In the genomic region with DNA sequence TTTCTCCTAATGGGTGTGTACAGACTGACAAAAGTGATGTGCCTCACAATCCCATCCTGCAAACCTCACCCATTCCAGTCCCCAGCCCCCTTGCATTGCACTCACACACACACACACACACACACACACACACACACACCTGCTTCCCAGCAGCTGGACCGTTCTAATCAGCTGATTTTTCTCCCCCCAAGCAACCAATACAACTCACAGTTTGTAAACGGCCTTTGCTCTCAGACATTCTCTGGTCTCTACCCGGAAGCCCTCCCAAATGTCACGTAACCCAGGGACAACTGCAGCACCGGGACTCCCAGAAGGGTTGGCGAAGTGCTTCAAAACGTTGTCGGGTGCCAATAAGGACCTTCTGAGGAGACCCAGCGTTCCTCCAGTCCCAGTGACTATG, we compare ENCODE assay signal across 20 mouse cellular contexts. TPM values are rescaled to one million over a fixed set of nuclear protein-coding genes. Genes with fewer than 3 reads are reported as not detected.
DNase-seq lines count a peak whose midpoint lies in the region; ATAC-seq and TF ChIP-seq lines count a peak whose summit lies in the region.
"Had no signal": no experiment of that assay in that cellular context is flagged by ENCODE, and none has a peak within 500 bp of the region (broad histone marks: within the 10 kb centered on the region; RNA-seq: fewer than 3 reads in every experiment).

No protein-coding gene starts in this region.

- no peak overlapping the region for H3K4me2 ChIP-seq in hindbrain, embryonic 12.5 days (replicated peaks)
- H3K4me2 ChIP-seq in hindbrain, embryonic 11.5 days (replicated peaks; ENCODE audit: low read depth, low read length) = no peak overlapping the region
- H3K4me2 ChIP-seq in midbrain, embryonic 12.5 days (replicated peaks) = no peak overlapping the region
- H3K4me2 ChIP-seq in midbrain, embryonic 11.5 days = no peak overlapping the region
- H3K4me2 ChIP-seq: forebrain, embryonic 12.5 days; hindbrain, embryonic 15.5 days; limb, embryonic 13.5 days; neural tube, embryonic 12.5 days had no signal

- peaks cover 49% of the 10 kb centered on the region for H3K36me3 ChIP-seq in hindbrain, embryonic 12.5 days
- H3K36me3 ChIP-seq in hindbrain, embryonic 11.5 days (ENCODE audit: control insufficient read depth, insufficient read depth, low read length) = peaks cover 9% of the 10 kb centered on the region; the same call in 1 of the 2 replicates
- peaks cover 65% of the 10 kb centered on the region for H3K36me3 ChIP-seq in midbrain, embryonic 12.5 days
- peaks cover 18% of the 10 kb centered on the region; the same call in 1 of the 2 replicates for H3K36me3 ChIP-seq in midbrain, embryonic 11.5 days (ENCODE audit: control insufficient read depth, insufficient read depth, low read length)
- H3K36me3 ChIP-seq: hindbrain, embryonic 15.5 days had no signal

- TF ChIP-seq POLR2A in olfactory bulb, adult 2 months (IDR thresholded peaks at IDR 0.05; ENCODE audit: insufficient read depth, low read depth, low read length) = no peak

- no peak for ATAC-seq in hindbrain, embryonic 12.5 days (ENCODE audit: low FRiP score)
- no peak for ATAC-seq in hindbrain, embryonic 11.5 days (ENCODE audit: low FRiP score)
- no peak for ATAC-seq in midbrain, embryonic 12.5 days (ENCODE audit: low FRiP score, low read depth)
- ATAC-seq in midbrain, embryonic 11.5 days (ENCODE audit: low FRiP score) = no peak
- ATAC-seq: intestine, postnatal 0 days had no signal

- no peak overlapping the region for H3K4me3 ChIP-seq in hindbrain, embryonic 12.5 days
- H3K4me3 ChIP-seq in hindbrain, embryonic 11.5 days (ENCODE audit: low read depth, low read length) = no peak overlapping the region
- no peak overlapping the region for H3K4me3 ChIP-seq in midbrain, embryonic 12.5 days
- no peak overlapping the region for H3K4me3 ChIP-seq in midbrain, embryonic 11.5 days (ENCODE audit: low read depth, low read length)
- H3K4me3 ChIP-seq in olfactory bulb, adult 2 months (ENCODE audit: insufficient read depth, low read depth, low read length) = no peak overlapping the region
- H3K4me3 ChIP-seq: forebrain, embryonic 12.5 days; heart, embryonic 10.5 days; hindbrain, embryonic 15.5 days; limb, embryonic 13.5 days; megakaryocyte, embryonic 14.5 days; neural tube, embryonic 12.5 days had no signal

- H3K27me3 ChIP-seq in hindbrain, embryonic 12.5 days = no peaks in the 10 kb centered on the region
- H3K27me3 ChIP-seq in hindbrain, embryonic 11.5 days (ENCODE audit: control insufficient read depth, insufficient read depth, low read length) = no peaks in the 10 kb centered on the region
- H3K27me3 ChIP-seq in midbrain, embryonic 12.5 days = no peaks in the 10 kb centered on the region
- H3K27me3 ChIP-seq in midbrain, embryonic 11.5 days (ENCODE audit: control insufficient read depth, insufficient read depth, low read length) = no peaks in the 10 kb centered on the region
- H3K27me3 ChIP-seq: forebrain, embryonic 12.5 days; hindbrain, embryonic 15.5 days; limb, embryonic 13.5 days; megakaryocyte, embryonic 14.5 days; neural tube, embryonic 12.5 days had no signal

- 85% methylated on average over 9 of the region's 9 CpGs for WGBS in hindbrain, embryonic 12.5 days
- WGBS in hindbrain, embryonic 11.5 days = 90% methylated on average over 9 of the region's 9 CpGs
- WGBS in midbrain, embryonic 12.5 days = 87% methylated on average over 9 of the region's 9 CpGs
- WGBS in midbrain, embryonic 11.5 days = 87% methylated on average over 9 of the region's 9 CpGs
- 67% methylated on average over 9 of the region's 9 CpGs for WGBS in olfactory bulb, adult 2 months

- H3K4me1 ChIP-seq in hindbrain, embryonic 12.5 days = peaks cover 26% of the 10 kb centered on the region
- no peaks in the 10 kb centered on the region for H3K4me1 ChIP-seq in hindbrain, embryonic 11.5 days (replicated peaks; ENCODE audit: control insufficient read depth, insufficient read depth, low read length)
- H3K4me1 ChIP-seq in midbrain, embryonic 12.5 days = peaks cover 41% of the 10 kb centered on the region
- peaks cover 18% of the 10 kb centered on the region for H3K4me1 ChIP-seq in midbrain, embryonic 11.5 days (ENCODE audit: control insufficient read depth, insufficient read depth, low read length)
- H3K4me1 ChIP-seq in olfactory bulb, adult 2 months (ENCODE audit: control insufficient read depth, insufficient read depth, low read length) = peaks cover 35% of the 10 kb centered on the region

- no peak for DNase-seq in hindbrain, embryonic 11.5 days (ENCODE audit: low spot score)
- DNase-seq in kidney, postnatal 14 days = peak; percentile 35
- DNase-seq in kidney, adult 11 months = no peak
- DNase-seq in midbrain, embryonic 11.5 days (ENCODE audit: low spot score, missing footprints) = no peak
- DNase-seq in right cerebral cortex, postnatal 14 days = no peak
- DNase-seq: cerebellum, adult 2 months; cerebellum, postnatal 36 days; lung, adult 18-20 months; lung, postnatal 14 days; thymus, postnatal 36 days had no signal

- no peak for TF ChIP-seq CTCF in olfactory bulb, adult 2 months (IDR thresholded peaks at IDR 0.05; ENCODE audit: insufficient read depth, low read depth, low read length)

- 0 out of 2 replicates have a peak overlapping the region, but pooled peaks have one; percentile 37 for H3K27ac ChIP-seq in hindbrain, embryonic 12.5 days
- no peak overlapping the region for H3K27ac ChIP-seq in hindbrain, embryonic 11.5 days (ENCODE audit: low read depth, low read length)
- H3K27ac ChIP-seq in midbrain, embryonic 12.5 days (replicated peaks) = peak overlapping the region; percentile 10; the same call in 1 of the 2 replicates
- no peak overlapping the region for H3K27ac ChIP-seq in midbrain, embryonic 11.5 days (ENCODE audit: low read depth, low read length)
- 0 out of 2 replicates have a peak overlapping the region, but pooled peaks have one; percentile 34 for H3K27ac ChIP-seq in olfactory bulb, adult 2 months (ENCODE audit: insufficient read depth, low read depth, low read length)
- H3K27ac ChIP-seq: forebrain, embryonic 12.5 days; hindbrain, embryonic 15.5 days; neural tube, embryonic 12.5 days had no signal

- no peak overlapping the region for H3K9ac ChIP-seq in hindbrain, embryonic 12.5 days
- no peak overlapping the region for H3K9ac ChIP-seq in hindbrain, embryonic 11.5 days (ENCODE audit: low read depth, low read length)
- no peak overlapping the region for H3K9ac ChIP-seq in midbrain, embryonic 12.5 days (replicated peaks)
- no peak overlapping the region for H3K9ac ChIP-seq in midbrain, embryonic 11.5 days (ENCODE audit: low read length)
- H3K9ac ChIP-seq: forebrain, embryonic 12.5 days; hindbrain, embryonic 15.5 days; limb, embryonic 13.5 days; neural tube, embryonic 12.5 days had no signal

- H3K9me3 ChIP-seq in hindbrain, embryonic 12.5 days (replicated peaks) = no peaks in the 10 kb centered on the region
- no peaks in the 10 kb centered on the region for H3K9me3 ChIP-seq in hindbrain, embryonic 11.5 days (ENCODE audit: control insufficient read depth, low read length)
- H3K9me3 ChIP-seq in midbrain, embryonic 12.5 days = no peaks in the 10 kb centered on the region
- no peaks in the 10 kb centered on the region for H3K9me3 ChIP-seq in midbrain, embryonic 11.5 days (ENCODE audit: control insufficient read depth, low read length)
- H3K9me3 ChIP-seq: forebrain, embryonic 12.5 days; heart, embryonic 10.5 days; hindbrain, embryonic 15.5 days; limb, embryonic 13.5 days; megakaryocyte, embryonic 14.5 days; neural tube, embryonic 12.5 days had no signal

RNA-seq across cellular contexts. Expression of a gene that starts 57.9 kb away (rescaled TPM):
- 34.8 and 35.9 TPM in 2 replicates for polyA plus RNA-seq in hindbrain, embryonic 12.5 days (2016; fragmentation: Nextera tagmentation; extraction: Ambion mirVana)
- polyA plus RNA-seq in hindbrain, embryonic 11.5 days (2014; fragmentation: Nextera tagmentation; extraction: Ambion mirVana) = 26.7 and 40.1 TPM in 2 replicates
- polyA plus RNA-seq in midbrain, embryonic 12.5 days (2016; fragmentation: Nextera tagmentation; extraction: Ambion mirVana) = 41.5 and 47.9 TPM in 2 replicates
- polyA plus RNA-seq in midbrain, embryonic 11.5 days (2014; fragmentation: Nextera tagmentation; extraction: Ambion mirVana) = 25.7 and 27.0 TPM in 2 replicates
- polyA plus RNA-seq in olfactory bulb, adult 2 months (2012; ENCODE audit: insufficient read depth, insufficient read length, low replicate concordance, missing spikeins) = 78.5 and 158 TPM in 2 replicates

Comparison
In these comparisons a context has a peak if more than half of its experiments do, and no peak if none do; other contexts are left out.
1. H3K27ac ChIP-seq: peak in hindbrain, embryonic 12.5 days (single experiment), midbrain, embryonic 12.5 days (single experiment) and olfactory bulb, adult 2 months (single experiment); none in hindbrain, embryonic 11.5 days (single experiment) and midbrain, embryonic 11.5 days (single experiment).